Mouse (Mus musculus): ENCODE results near the gene Gm4553.

GRCm38 (mm10) chr7:142128843-142129242 lies 36.7 kb downstream of the Gm4553 start:
- TF ChIP-seq CTCF (IDR thresholded peaks at IDR 0.05; ENCODE audit: borderline replicate concordance, insufficient read depth, low read length) (no peak), POLR2A (IDR thresholded peaks at IDR 0.05; ENCODE audit: low read depth, low read length) (no peak)
